Mouse (Mus musculus) forebrain, embryonic 12.5 days (tissue): ENCODE measurements around the gene Prss21. TPM values are rescaled to one million over a fixed set of nuclear protein-coding genes. Genes with fewer than 3 reads are reported as not detected.

Experiments
- ATAC-seq: fragments of 200-750 bp; cut with Nextera tagmentation; 2 replicates; pipeline ENCODE4 v1.8.0; 2017; ENCODE audit warnings: moderate TSS enrichment; ENCODE audit not compliant: low FRiP score
- H3K27ac ChIP-seq: fragments of 300-500 bp; sonication (generic); 2 replicates; pipeline ENCODE4 v1.5.1; 2016; ENCODE audit warnings: mild to moderate bottlenecking
- H3K27me3 ChIP-seq: fragments of 300-500 bp; sonication (generic); 2 replicates; pipeline ENCODE4 v1.6.1; 2016; ENCODE audit warnings: mild to moderate bottlenecking
- H3K36me3 ChIP-seq: fragments of 300-500 bp; sonication (generic); replicated peaks from 2 replicates; pipeline ENCODE4 v1.6.1; 2016; ENCODE audit warnings: mild to moderate bottlenecking
- H3K4me1 ChIP-seq: fragments of 300-500 bp; sonication (generic); 2 replicates; pipeline ENCODE4 v1.6.1; 2016
- H3K4me2 ChIP-seq: fragments of 300-500 bp; sonication (generic); 2 replicates; pipeline ENCODE4 v1.6.1; 2016; ENCODE audit warnings: mild to moderate bottlenecking, moderate library complexity
- H3K4me3 ChIP-seq: fragments of 300-500 bp; sonication (generic); replicated peaks from 2 replicates; pipeline ENCODE4 v1.5.1; 2016; ENCODE audit warnings: mild to moderate bottlenecking
- H3K9ac ChIP-seq: fragments of 300-500 bp; sonication (generic); 2 replicates; pipeline ENCODE4 v1.6.1; 2016; ENCODE audit warnings: mild to moderate bottlenecking
- H3K9me3 ChIP-seq: fragments of 300-500 bp; sonication (generic); 2 replicates; pipeline ENCODE4 v1.6.1; 2016
- WGBS: fragments of 180-500 bp; shearing (Covaris S2); methylation state at CpG from one replicate; pipeline ENCODE4 v1.1.7; 2016; 5-methylcytosine and 5-hydroxymethylcytosine counted together
- polyA plus RNA-seq: library from polyadenylated mRNA; unstranded; fragments of >200 nt; fragmentation: Nextera tagmentation; extraction: Ambion mirVana; gene quantifications from 2 replicates; pipeline ENCODE4 v1.2.1, GENCODE M21; 2016

Gene Prss21
- polyA plus RNA-seq = not detected in 2 replicates

DNA sequence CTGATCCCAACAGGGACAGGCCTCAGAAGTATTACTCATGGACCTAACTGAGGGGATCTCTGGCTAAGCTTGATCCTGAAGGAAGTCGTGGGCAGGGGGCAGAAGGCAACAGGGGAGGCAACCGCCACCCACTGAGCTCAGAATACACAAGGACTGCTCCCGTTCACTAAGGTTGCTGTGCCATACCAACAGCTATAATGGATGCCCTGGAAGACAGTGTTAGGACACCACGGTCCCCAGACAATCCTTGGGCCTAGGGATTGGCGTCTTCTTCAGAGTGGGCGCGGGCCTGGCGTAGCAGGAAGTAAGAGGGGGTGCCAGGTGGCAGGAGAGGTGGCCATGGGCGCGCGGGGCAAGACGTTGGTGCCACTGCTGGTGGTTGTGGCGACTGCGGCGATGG, at the start of gene Prss21:
Gene Prss21, plus strand, starts transcription at position 301 of the 400 bp plus-strand sequence.
- Histone ChIP-seq H3K4me1 (no peaks in the 10 kb centered on the region), H3K4me3 (no peak within 1 kb of the TSS), H3K9me3 (no peaks in the 10 kb centered on the region), H3K27me3 (no peaks in the 10 kb centered on the region), H3K4me2 (no peak within 1 kb of the TSS), H3K36me3 (no peaks in the 10 kb centered on the region), H3K27ac (no peak within 1 kb of the TSS), H3K9ac (no peak within 1 kb of the TSS)
- WGBS = 88% methylated on average over 15 of the region's 15 CpGs
- no peak for ATAC-seq

DNA sequence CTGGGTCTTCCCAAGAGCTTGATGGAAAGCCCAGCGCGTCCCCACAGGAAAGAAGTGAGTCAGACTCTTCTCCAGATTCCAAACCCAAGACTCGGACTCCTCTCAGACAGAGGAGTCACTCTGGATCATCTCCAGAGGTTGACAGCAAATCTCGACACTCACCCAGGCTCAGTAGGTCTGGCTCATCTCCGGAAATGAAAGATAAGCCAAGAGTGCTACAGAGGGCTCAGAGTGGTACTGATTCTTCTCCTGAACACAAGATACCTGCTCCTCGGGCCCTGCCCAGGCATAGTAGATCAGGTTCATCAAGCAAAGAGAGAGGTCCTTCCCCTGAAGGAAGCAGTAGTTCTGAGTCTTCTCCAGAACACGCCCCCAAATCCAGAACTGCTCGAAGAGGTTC, 49.3 kb upstream of the Prss21 start:
- WGBS = 98% methylated on average over 8 of the region's 8 CpGs
- H3K4me2 ChIP-seq = no peak overlapping the region
- no peak overlapping the region for H3K9ac ChIP-seq
- H3K9me3 ChIP-seq = peaks cover 30% of the 10 kb centered on the region
- no peak for ATAC-seq
- H3K27ac ChIP-seq = no peak overlapping the region
- no peaks in the 10 kb centered on the region for H3K27me3 ChIP-seq
- H3K4me3 ChIP-seq = no peak overlapping the region
- H3K36me3 ChIP-seq = peaks cover 100% of the 10 kb centered on the region
- no peaks in the 10 kb centered on the region for H3K4me1 ChIP-seq

DNA sequence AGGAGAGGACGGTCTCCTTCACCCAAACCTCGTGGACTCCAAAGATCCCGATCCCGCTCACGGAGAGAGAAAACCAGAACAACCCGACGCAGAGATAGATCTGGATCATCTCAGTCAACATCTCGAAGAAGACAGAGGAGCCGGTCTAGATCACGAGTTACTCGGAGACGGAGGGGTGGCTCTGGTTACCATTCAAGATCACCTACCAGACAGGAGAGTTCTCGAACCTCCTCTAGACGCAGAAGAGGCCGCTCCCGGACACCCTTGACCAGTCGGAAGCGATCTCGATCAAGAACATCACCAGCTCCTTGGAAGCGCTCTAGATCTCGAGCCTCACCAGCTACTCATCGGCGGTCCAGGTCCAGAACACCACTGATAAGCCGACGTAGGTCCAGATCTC, 48.6 kb upstream of the Prss21 start:
- H3K4me2 ChIP-seq = no peak overlapping the region
- H3K4me1 ChIP-seq = no peaks in the 10 kb centered on the region
- H3K4me3 ChIP-seq = no peak overlapping the region
- no peak overlapping the region for H3K9ac ChIP-seq
- no peaks in the 10 kb centered on the region for H3K27me3 ChIP-seq
- H3K9me3 ChIP-seq = peaks cover 30% of the 10 kb centered on the region
- H3K36me3 ChIP-seq = peaks cover 100% of the 10 kb centered on the region
- ATAC-seq = no peak
- no peak overlapping the region for H3K27ac ChIP-seq
- WGBS = 99% methylated on average over 25 of the region's 25 CpGs

DNA sequence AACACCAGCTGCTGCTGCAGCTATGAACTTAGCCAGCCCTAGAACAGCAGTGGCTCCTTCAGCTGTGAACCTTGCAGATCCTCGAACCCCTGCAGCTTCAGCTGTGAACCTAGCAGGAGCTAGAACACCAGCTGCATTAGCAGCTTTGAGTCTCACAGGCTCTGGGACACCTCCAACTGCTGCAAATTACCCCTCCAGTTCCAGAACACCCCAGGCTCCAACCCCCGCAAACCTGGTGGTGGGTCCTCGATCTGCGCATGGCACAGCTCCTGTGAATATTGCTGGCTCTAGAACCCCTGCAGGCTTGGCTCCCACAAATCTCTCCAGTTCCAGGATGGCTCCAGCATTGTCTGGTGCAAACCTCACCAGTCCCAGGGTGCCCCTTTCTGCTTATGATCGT, 47.1 kb upstream of the Prss21 start:
- no peaks in the 10 kb centered on the region; the same call in 1 of the 2 replicates for H3K4me1 ChIP-seq
- H3K9me3 ChIP-seq = peaks cover 22% of the 10 kb centered on the region
- H3K36me3 ChIP-seq = peaks cover 100% of the 10 kb centered on the region
- WGBS = 99% methylated on average over 5 of the region's 5 CpGs
- no peak overlapping the region for H3K4me2 ChIP-seq
- no peak overlapping the region for H3K27ac ChIP-seq
- ATAC-seq = no peak
- no peak overlapping the region for H3K4me3 ChIP-seq
- H3K27me3 ChIP-seq = no peaks in the 10 kb centered on the region
- no peak overlapping the region for H3K9ac ChIP-seq

DNA sequence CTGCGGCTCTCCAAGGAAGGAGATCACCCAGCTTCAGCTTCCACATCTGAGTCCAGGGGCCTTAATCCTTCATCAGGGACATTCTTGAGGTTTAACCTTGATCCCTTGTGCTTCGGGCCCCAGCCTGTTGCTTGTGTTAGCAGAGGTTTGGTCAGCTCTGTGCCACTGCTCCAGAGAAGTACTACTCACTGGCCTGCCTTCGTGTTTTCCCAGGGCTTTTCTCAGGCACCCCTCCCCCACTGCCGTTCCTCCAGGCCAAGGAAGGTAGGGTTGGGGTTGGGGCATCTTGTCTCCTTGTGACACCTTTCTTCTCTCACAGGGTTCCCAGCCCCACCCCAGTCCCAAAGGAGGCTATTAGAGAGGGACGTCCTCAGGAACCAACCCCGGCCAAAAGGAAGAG, 45.8 kb upstream of the Prss21 start:
- Histone ChIP-seq H3K4me2 (no peak overlapping the region), H3K27ac (no peak overlapping the region), H3K9ac (no peak overlapping the region), H3K4me3 (no peak overlapping the region), H3K27me3 (no peaks in the 10 kb centered on the region), H3K36me3 (peaks cover 100% of the 10 kb centered on the region), H3K4me1 (peaks cover 8% of the 10 kb centered on the region), H3K9me3 (peaks cover 15% of the 10 kb centered on the region)
- 82% methylated on average over 6 of the region's 6 CpGs for WGBS
- no peak for ATAC-seq

GRCm38 (mm10) chr17:23823018-23823417, 44.8 kb upstream of the Prss21 start:
- Histone ChIP-seq H3K4me3 (no peak overlapping the region), H3K27ac (no peak overlapping the region), H3K9me3 (peaks cover 15% of the 10 kb centered on the region), H3K36me3 (peaks cover 95% of the 10 kb centered on the region), H3K4me2 (no peak overlapping the region), H3K4me1 (peaks cover 17% of the 10 kb centered on the region), H3K9ac (no peak overlapping the region), H3K27me3 (no peaks in the 10 kb centered on the region)
- ATAC-seq = no peak
- WGBS = 85% methylated on average over 16 of the region's 16 CpGs

GRCm38 (mm10) chr17:23823614-23824013, 44.2 kb upstream of the Prss21 start:
- peaks cover 9% of the 10 kb centered on the region for H3K9me3 ChIP-seq
- 89% methylated on average over 12 of the region's 12 CpGs for WGBS

DNA sequence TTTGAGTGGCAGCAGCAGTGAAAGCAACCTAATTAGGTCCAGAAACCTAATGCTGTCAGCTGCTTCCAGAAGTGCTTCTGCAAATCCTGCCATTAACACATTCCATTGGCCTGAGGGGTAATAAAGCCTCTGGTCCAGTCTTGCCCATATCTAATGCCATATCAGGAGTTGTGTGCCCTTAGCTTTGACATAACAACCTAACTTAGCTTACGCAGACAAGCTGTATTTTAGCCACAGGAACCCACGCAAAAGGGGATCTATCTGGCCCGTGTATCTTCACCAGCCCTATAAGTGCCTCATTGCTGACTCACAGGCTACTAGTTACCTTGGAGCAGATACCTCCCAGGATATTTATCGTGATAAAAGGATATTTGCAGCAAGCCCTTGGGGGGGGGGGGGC, 42.3 kb upstream of the Prss21 start:
- no peak overlapping the region for H3K27ac ChIP-seq
- peaks cover 69% of the 10 kb centered on the region for H3K36me3 ChIP-seq
- no peaks in the 10 kb centered on the region for H3K9me3 ChIP-seq
- peaks cover 6% of the 10 kb centered on the region; the same call in 1 of the 2 replicates for H3K27me3 ChIP-seq
- no peak for ATAC-seq
- whole genome bisulfite sequencing = 89% methylated on average over 4 of the region's 4 CpGs
- no peak overlapping the region for H3K4me2 ChIP-seq
- no peak overlapping the region for H3K9ac ChIP-seq
- H3K4me3 ChIP-seq = no peak overlapping the region
- peaks cover 23% of the 10 kb centered on the region for H3K4me1 ChIP-seq

More at GRCm38 (mm10) chr17:23823614-23824013, 44.2 kb upstream of the Prss21 start:
- Histone ChIP-seq H3K36me3 (peaks cover 89% of the 10 kb centered on the region), H3K4me3 (no peak overlapping the region), H3K4me2 (no peak overlapping the region), H3K27me3 (no peaks in the 10 kb centered on the region), H3K27ac (no peak overlapping the region), H3K9ac (no peak overlapping the region), H3K4me1 (peaks cover 20% of the 10 kb centered on the region)
- no peak for ATAC-seq

DNA sequence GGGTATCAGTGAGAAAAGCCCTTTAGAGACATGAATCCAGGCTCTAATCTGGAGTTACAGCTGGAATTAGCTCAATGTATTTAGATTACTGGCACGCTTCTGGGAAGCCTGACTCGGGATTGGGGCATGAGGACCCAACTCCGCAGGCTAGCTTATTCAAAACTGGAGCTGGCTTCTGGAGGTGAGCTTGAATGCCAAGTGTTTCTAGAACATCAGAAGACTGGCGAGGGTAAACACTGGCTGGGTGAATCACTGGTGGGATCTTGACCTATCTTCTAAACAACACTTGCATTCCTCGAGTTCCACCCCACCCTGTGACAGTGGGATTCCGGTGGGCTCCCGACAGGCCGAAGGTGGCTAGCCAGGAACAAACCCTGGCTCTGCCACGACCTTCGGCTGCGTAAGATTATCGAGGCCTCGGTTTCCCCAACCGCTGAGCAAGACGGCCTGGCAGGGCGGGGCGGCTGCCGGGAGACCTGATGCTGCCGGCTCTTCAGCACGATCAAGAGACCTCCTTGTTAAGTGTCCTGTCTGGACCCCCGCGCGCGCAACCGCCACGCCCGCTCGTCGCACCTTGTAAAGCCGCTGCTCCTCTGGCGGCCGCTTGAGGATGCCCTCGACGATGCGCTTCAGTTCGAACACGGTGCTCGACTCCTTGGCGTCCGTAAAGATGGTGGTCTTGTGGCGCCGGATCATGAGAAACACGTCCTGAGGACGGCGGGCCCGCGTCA, 39.4 kb upstream of the Prss21 start:
- WGBS = 1% methylated on average over 47 of the region's 47 CpGs
- H3K36me3 ChIP-seq = peaks cover 40% of the 10 kb centered on the region
- no peaks in the 10 kb centered on the region for H3K9me3 ChIP-seq
- H3K27me3 ChIP-seq = peaks cover 31% of the 10 kb centered on the region
- peak; percentile 76 for ATAC-seq
- peak overlapping the region; percentile 65 for H3K4me3 ChIP-seq
- H3K4me1 ChIP-seq = peaks cover 23% of the 10 kb centered on the region
- peak overlapping the region; percentile 94 for H3K27ac ChIP-seq
- peak overlapping the region; percentile 87 for H3K4me2 ChIP-seq
- H3K9ac ChIP-seq = peak overlapping the region; percentile 81

DNA sequence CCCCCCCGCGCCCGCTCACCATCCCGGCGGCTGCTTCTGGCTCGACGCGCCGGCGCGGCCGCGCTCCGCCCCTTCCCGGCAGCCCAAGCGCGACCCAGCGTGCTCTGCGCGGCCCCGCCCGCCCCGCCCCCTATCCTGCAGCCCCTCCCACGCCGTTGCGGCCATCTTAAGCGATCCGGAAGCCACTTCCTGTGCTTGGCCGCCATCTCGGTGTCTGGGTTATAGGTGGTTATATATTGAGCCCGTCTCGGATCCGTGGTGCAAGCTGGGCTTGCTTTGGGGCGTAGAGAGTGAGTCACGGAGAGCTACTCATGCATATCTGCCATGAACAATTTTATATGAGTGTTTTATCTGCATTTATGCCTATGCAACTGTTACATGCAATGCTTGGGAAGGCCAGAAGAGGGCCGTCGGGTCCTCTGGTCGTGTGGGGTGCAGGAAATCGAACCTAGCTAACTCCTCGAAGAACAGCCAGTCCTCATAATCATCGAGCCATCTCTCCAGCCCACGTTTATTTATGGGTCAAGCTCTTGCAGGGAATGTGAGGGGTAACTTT, 38.7 kb upstream of the Prss21 start, which contains the start of gene Elob:
Gene Elob, minus strand, starts transcription at position 73 of the 556 bp plus-strand sequence.
- H3K27me3 ChIP-seq = peaks cover 38% of the 10 kb centered on the region
- H3K9me3 ChIP-seq = no peaks in the 10 kb centered on the region
- WGBS = 1% methylated on average over 24 of the region's 42 CpGs
- H3K9ac ChIP-seq = peak within 1 kb of the TSS; percentile 81
- peaks cover 23% of the 10 kb centered on the region for H3K4me1 ChIP-seq
- H3K4me2 ChIP-seq = peak within 1 kb of the TSS; percentile 87
- peaks cover 33% of the 10 kb centered on the region for H3K36me3 ChIP-seq
- peak; percentile 94 for ATAC-seq
- H3K27ac ChIP-seq = peak within 1 kb of the TSS; percentile 94
- peak within 1 kb of the TSS; percentile 65 for H3K4me3 ChIP-seq

DNA sequence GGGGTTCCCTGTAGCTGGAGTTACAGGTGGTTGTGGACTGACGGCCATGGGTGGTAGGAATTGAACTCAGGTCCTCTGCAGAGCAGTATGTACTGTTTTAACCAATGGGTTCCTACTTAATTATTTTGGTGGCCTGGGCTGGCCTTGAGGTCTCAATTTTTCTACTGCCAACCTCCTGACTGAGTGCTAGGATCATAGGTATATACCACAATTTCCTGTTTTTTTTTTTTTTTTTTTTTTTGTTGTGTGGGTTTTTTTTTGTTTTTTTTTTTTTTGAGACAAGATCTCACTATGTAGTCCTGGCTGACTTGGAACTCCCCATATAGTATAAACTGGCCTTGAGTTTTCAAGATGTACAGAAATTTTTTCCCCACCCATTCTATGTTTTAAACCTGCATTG, 36.7 kb upstream of the Prss21 start:
- ATAC-seq = no peak
- no peak overlapping the region for H3K4me2 ChIP-seq
- H3K27me3 ChIP-seq = peaks cover 49% of the 10 kb centered on the region
- peaks cover 13% of the 10 kb centered on the region for H3K36me3 ChIP-seq
- H3K9me3 ChIP-seq = no peaks in the 10 kb centered on the region
- no peak overlapping the region for H3K9ac ChIP-seq
- no peak overlapping the region for H3K27ac ChIP-seq
- no peak overlapping the region for H3K4me3 ChIP-seq
- 92% methylated on average over 1 of the region's 1 CpGs for WGBS
- peaks cover 23% of the 10 kb centered on the region for H3K4me1 ChIP-seq

DNA sequence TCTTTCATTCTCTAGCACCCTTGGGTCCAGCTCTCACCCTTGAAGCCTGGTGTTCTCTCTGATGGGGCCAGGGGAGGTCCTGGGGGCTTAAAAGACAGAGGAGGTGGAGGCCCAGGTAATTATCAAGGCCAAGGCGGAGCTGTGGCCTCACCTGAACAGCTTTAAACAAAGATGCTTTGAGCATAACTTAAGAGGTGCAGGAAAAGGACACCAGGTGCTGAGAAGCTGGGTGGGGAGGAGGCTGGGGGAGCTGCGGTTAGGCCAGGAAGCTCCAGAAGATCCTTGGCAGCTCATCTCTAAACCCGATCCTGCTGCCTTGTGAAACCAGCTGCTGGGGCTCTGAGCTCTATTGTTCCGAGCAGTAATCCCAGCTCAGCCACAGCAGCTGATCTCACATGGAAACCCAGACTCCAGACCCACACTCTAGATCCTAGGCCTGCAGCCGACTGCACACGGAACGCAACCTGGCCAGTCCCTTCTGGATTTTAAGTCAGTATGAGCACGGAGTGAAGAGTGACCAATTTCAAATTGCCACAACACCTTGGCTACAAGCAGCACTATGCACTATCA, 31.8 kb upstream of the Prss21 start, which contains the start of gene Prss33:
Gene Prss33, minus strand, starts transcription at position 51 of the 570 bp plus-strand sequence.
- Histone ChIP-seq H3K27ac (no peak within 1 kb of the TSS), H3K9me3 (no peaks in the 10 kb centered on the region), H3K36me3 (no peaks in the 10 kb centered on the region), H3K27me3 (peaks cover 45% of the 10 kb centered on the region), H3K4me3 (no peak within 1 kb of the TSS), H3K9ac (no peak within 1 kb of the TSS), H3K4me2 (no peak within 1 kb of the TSS), H3K4me1 (no peaks in the 10 kb centered on the region)
- no peak for ATAC-seq
- 55% methylated on average over 8 of the region's 8 CpGs for WGBS
